Mouse (Mus musculus) heart, adult 2 months (tissue): ENCODE results near the gene Olfr209. TPM values are rescaled to one million over a fixed set of nuclear protein-coding genes. Genes with fewer than 3 reads are reported as not detected.

Source experiments
- DNase-seq, 2 experiments: peaks; one replicate each; pipeline ENCODE4 v3.0.0; 2021
- H3K27ac ChIP-seq: fragments of 200-600 bp; 2 replicates; pipeline ENCODE4 v1.8.1; 2022
- H3K27me3 ChIP-seq: fragments of 200-500 bp; 2 replicates; pipeline ENCODE4 v1.6.1; 2012; ENCODE audit warnings: mild to moderate bottlenecking, low read length, inconsistent platforms, mixed read lengths; ENCODE audit not compliant: control insufficient read depth, insufficient read depth
- H3K36me3 ChIP-seq: fragments of 200-500 bp; 2 replicates; pipeline ENCODE4 v1.6.1; 2012; ENCODE audit warnings: low read length, inconsistent platforms; ENCODE audit not compliant: control insufficient read depth, insufficient read depth
- H3K4me1 ChIP-seq: fragments of 200-500 bp; 2 replicates; pipeline ENCODE4 v1.6.1; 2011; ENCODE audit warnings: low read length; ENCODE audit not compliant: control insufficient read depth, insufficient read depth
- H3K4me3 ChIP-seq: fragments of 200-600 bp; 2 replicates; pipeline ENCODE4 v1.8.1; 2022
- H3K79me2 ChIP-seq: fragments of 200-500 bp; replicated peaks from 2 replicates; pipeline ENCODE4 v1.6.1; 2012; ENCODE audit warnings: mild to moderate bottlenecking, inconsistent platforms, low read length, moderate library complexity, mixed read lengths; ENCODE audit not compliant: control insufficient read depth, insufficient read depth
- H3K9ac ChIP-seq: fragments of 200-500 bp; 2 replicates; pipeline ENCODE4 v1.6.1; 2012; ENCODE audit warnings: low read depth, mild to moderate bottlenecking, control low read depth, inconsistent platforms, low read length, mixed read lengths
- CTCF ChIP-seq: fragments of 200-600 bp; IDR thresholded peaks from 2 replicates; pipeline ENCODE4 v1.8.1; 2022; ENCODE audit warnings: antibody characterized with exemption, mild to moderate bottlenecking, moderate library complexity
- intact Hi-C: fragments of 180-260 bp; cut with DNase I; formaldehyde crosslinking; loops from one replicate; pipeline ENCODE4 v1.15.1; 2025
- polyA plus RNA-seq: library from polyadenylated mRNA; depleted of rRNA; stranded (reverse); fragments of >200 nt; gene quantifications from 2 replicates; pipeline ENCODE4 v1.2.3, GENCODE M21; 2012; rRNA removed
- total RNA-seq, 2 experiments: library from RNA; stranded (reverse); gene quantifications; 2 replicates each; pipeline ENCODE4 v1.2.3; 2021

The Olfr209 gene
- total and polyA plus RNA-seq, 3 experiments: not detected

GRCm38 (mm10) chr16:59318148-59318547 lies 45.6 kb downstream of the Olfr209 start, which contains the start of gene Olfr204:
Gene Olfr204 (minus strand): TSS chr16:59318248.
- Histone ChIP-seq H3K79me2 (no peaks in the 10 kb centered on the region), H3K36me3 (no peaks in the 10 kb centered on the region), H3K9ac (no peak within 1 kb of the TSS), H3K27ac (no peak within 1 kb of the TSS), H3K4me1 (no peaks in the 10 kb centered on the region), H3K4me3 (no peak within 1 kb of the TSS), H3K27me3 (no peaks in the 10 kb centered on the region)
- no peak for DNase-seq
- intact Hi-C loops: no loop called here
- TF ChIP-seq CTCF: no peak

Other genes with a start within 250 kb of the Olfr209 start
- gene Olfr194, start 242.9 kb downstream of the Olfr209 start, total RNA-seq: not detected
- not detected in 2 replicates for gene Olfr194, start 242.9 kb downstream of the Olfr209 start, polyA plus RNA-seq
- not detected for gene Olfr195, start 216.9 kb downstream of the Olfr209 start, total RNA-seq
- gene Olfr195, start 216.9 kb downstream of the Olfr209 start, polyA plus RNA-seq: not detected in 2 replicates
- not detected for gene Olfr196, start 193.5 kb downstream of the Olfr209 start, total RNA-seq
- not detected in 2 replicates for gene Olfr196, start 193.5 kb downstream of the Olfr209 start, polyA plus RNA-seq
- not detected for gene Olfr198, start 160.5 kb downstream of the Olfr209 start, total RNA-seq
- gene Olfr198, start 160.5 kb downstream of the Olfr209 start, polyA plus RNA-seq: not detected in 2 replicates
- gene Olfr199, start 144.2 kb downstream of the Olfr209 start, total RNA-seq: not detected
- gene Olfr199, start 144.2 kb downstream of the Olfr209 start, polyA plus RNA-seq: not detected in 2 replicates
- not detected for gene Olfr201, start 91.4 kb downstream of the Olfr209 start, total RNA-seq
- not detected in 2 replicates for gene Olfr201, start 91.4 kb downstream of the Olfr209 start, polyA plus RNA-seq
- not detected for gene Olfr202, start 77.2 kb downstream of the Olfr209 start, total RNA-seq
- not detected in 2 replicates for gene Olfr202, start 77.2 kb downstream of the Olfr209 start, polyA plus RNA-seq
- not detected for gene Olfr203, start 65.1 kb downstream of the Olfr209 start, total RNA-seq
- gene Olfr203, start 65.1 kb downstream of the Olfr209 start, polyA plus RNA-seq: not detected in 2 replicates
- gene Olfr204, start 45.7 kb downstream of the Olfr209 start, total RNA-seq: not detected
- not detected in 2 replicates for gene Olfr204, start 45.7 kb downstream of the Olfr209 start, polyA plus RNA-seq
- gene Olfr205, start 32.9 kb downstream of the Olfr209 start, total RNA-seq: not detected
- gene Olfr205, start 32.9 kb downstream of the Olfr209 start, polyA plus RNA-seq: not detected in 2 replicates
- gene Olfr206, start 14.7 kb downstream of the Olfr209 start, total RNA-seq: not detected
- not detected in 2 replicates for gene Olfr206, start 14.7 kb downstream of the Olfr209 start, polyA plus RNA-seq
- gene Gabrr3, start 43.3 kb upstream of the Olfr209 start, total RNA-seq: under 1 TPM in 1 of 2 experiments, not detected in 1; 0.05 TPM
- gene Gabrr3, start 43.3 kb upstream of the Olfr209 start, polyA plus RNA-seq: not detected in 2 replicates
- gene Riox2, start 107.8 kb upstream of the Olfr209 start, total RNA-seq: 10 to 100 TPM; 15.9 to 16.6 TPM
- 6.5 and 11.1 TPM in 2 replicates for gene Riox2, start 107.8 kb upstream of the Olfr209 start, polyA plus RNA-seq
- 10 to 100 TPM; 65.0 to 74.7 TPM for gene Crybg3, start 237.0 kb upstream of the Olfr209 start, total RNA-seq
- gene Crybg3, start 237.0 kb upstream of the Olfr209 start, polyA plus RNA-seq: 14.9 and 22.7 TPM in 2 replicates